Mouse (Mus musculus): Measurements from ENCODE around the gene Grb7.
A peak's percentile ranks its signal among the peaks of the same experiment; 100 is the strongest.

Gene Grb7

GRCm38 (mm10) chr11:98446213-98446561 is at the start of gene Grb7:
Gene Grb7, plus strand, starts transcription at chr11:98446394.
- no peak for DNase-seq (ENCODE audit: low read depth, low spot score)

- no peak for DNase-seq (ENCODE audit: low read depth, low spot score)
These were observed 48.2 kb upstream of the Grb7 start for GRCm38 (mm10) chr11:98397946-98398345.

DNA sequence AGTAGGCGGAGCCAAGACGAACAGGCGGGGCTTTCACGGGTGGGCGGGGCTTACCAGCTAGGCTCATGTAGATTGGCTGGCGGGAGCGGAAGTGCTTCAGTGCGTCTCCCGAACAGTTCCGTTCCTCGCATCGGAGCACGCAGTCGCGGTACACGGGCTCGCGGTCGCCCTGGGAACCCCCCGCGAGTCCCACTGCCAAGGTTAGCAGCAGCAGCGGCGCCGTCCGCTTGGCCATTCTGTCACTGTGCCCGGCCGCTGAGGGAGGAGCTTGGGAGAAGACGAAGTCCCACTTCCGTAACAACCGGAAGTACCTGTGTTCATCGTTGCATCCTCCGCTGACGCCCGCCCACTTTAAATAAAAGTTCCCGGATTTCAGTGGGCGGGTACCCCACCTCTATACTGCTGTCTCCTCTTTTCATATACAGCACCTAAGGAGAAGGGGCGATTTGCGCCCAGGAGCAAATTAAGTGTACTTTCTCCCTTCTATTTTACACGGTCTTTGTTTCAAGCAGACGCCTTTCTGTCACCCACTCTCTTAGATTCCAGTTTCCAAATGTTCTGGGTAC is 46.0 kb upstream of the Grb7 start, which contains the start of gene Pgap3:
Gene Pgap3, minus strand, starts transcription at position 330 of the 566 bp plus-strand sequence.
- DNase-seq (ENCODE audit: low read depth, low spot score): peak; percentile 81

DNA sequence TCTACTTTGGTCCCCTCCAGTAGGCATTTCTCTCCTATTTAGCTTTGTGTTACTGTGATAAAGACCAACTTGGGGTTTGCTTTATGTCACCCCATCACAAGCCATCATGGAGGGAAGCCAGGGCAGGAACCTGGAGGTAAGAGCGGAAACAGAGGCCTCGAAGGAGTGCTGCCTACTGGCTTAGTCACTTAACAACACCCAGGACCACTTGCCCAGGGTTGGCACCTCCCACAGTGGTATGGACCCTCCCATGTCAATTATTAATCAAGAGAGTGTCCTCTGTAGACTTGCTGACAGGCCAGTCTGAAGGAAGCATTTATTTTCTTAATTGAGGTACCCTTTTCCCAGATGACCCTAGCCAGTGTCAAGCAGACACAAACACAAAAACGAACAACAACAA is 45.4 kb upstream of the Grb7 start:
- no peak for DNase-seq (ENCODE audit: low read depth, low spot score)

DNA sequence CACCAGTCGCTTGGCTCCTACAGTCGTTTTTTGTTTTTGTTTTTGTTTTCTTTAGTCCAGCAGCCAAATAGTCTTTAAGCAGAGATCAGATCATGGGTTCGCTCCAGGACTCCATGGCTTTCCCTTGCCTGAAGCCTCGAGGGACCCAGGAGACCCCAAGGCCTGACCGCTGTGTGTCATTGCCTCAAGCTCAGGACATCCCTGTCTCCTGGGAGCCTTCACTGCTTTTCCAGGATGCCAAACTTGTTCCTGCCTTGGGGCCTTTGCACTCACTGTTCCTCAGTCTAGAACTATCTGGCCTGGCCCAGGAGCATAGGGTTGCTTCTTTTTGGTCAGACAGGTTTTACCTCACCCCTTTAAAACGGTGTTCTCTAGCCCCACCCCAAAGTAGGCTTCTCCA is 39.6 kb upstream of the Grb7 start:
- DNase-seq (ENCODE audit: low read depth, low spot score): no peak

DNA sequence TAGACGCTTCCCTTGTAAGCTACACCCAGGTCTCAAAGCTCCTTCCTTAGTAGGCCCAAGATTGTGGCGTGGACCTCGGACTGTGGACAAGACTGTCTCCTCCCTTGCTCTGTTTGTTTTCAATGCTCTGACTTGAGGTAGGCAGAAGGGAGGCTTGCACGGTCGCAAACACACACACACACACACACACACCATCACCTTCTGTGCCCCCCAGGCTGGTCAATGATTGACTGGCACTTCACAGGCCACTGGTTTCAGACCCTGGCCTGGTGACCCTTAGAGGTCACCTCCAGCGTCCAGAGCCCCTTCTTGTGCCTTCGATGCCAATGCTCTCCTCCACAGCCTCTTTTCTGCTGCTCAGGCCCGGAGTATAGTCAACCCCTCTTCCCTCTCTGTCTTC is 37.3 kb upstream of the Grb7 start:
- DNase-seq (ENCODE audit: low read depth, low spot score): no peak

DNA sequence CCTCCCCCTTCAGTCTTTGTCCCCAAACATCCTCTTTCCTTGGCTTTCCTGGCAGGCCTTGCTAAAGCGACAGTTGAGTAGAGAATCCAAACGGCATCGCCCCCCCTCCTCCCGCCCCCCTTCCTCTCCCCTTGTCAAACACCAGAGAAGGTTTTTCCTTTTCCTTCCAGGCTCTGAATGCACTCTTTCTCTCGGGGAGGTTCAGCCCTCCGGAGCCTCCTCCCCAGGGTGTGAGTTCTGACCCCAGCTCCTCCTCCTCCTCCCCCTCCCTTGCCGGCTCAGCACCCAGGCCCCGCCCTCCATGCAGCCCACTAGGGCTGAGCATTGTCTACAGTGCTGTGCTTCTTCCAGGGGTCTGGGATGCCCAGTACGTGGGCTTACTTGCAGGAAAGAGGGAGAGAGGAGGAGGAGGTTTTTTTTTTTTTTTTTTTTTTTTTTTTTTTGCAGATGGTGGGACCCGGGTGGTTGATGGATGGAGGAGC is 36.8 kb upstream of the Grb7 start:
- no peak for DNase-seq (ENCODE audit: low read depth, low spot score)

- DNase-seq (ENCODE audit: low read depth, low spot score): no peak
These were observed 33.9 kb upstream of the Grb7 start, which contains the start of gene Erbb2 for GRCm38 (mm10) chr11:98412273-98412796. Gene Erbb2, plus strand, starts transcription at chr11:98412470.

GRCm38 (mm10) chr11:98412797-98413301 is 33.3 kb upstream of the Grb7 start:
- no peak for DNase-seq (ENCODE audit: low read depth, low spot score)

- DNase-seq (ENCODE audit: low read depth, low spot score): no peak
These were observed 32.5 kb upstream of the Grb7 start for GRCm38 (mm10) chr11:98413731-98414130.

GRCm38 (mm10) chr11:98414162-98414561 is 32.0 kb upstream of the Grb7 start:
- DNase-seq (ENCODE audit: low read depth, low spot score): no peak

DNA sequence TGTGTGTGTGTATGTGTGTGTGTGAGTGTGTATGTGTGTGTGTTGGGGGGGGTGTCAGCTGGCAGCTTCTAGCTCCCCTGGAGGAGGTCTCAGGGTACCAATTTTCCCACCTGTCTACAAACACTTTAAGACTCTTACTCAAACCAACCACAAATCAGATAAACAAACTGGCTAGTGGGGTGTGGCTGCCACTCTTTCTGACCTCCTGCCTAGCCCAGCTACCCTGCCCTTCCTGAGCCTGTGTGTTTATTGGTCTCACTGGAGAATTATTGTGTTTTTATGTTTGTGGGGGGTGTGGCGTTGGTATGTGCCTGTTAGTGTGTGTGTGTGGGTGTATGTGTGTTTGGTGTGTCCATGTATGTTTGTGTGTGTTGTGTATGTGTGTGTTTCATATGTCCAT is 29.1 kb upstream of the Grb7 start:
- DNase-seq (ENCODE audit: low read depth, low spot score): no peak

GRCm38 (mm10) chr11:98418273-98418672 is 27.9 kb upstream of the Grb7 start:
- no peak for DNase-seq (ENCODE audit: low read depth, low spot score)

DNA sequence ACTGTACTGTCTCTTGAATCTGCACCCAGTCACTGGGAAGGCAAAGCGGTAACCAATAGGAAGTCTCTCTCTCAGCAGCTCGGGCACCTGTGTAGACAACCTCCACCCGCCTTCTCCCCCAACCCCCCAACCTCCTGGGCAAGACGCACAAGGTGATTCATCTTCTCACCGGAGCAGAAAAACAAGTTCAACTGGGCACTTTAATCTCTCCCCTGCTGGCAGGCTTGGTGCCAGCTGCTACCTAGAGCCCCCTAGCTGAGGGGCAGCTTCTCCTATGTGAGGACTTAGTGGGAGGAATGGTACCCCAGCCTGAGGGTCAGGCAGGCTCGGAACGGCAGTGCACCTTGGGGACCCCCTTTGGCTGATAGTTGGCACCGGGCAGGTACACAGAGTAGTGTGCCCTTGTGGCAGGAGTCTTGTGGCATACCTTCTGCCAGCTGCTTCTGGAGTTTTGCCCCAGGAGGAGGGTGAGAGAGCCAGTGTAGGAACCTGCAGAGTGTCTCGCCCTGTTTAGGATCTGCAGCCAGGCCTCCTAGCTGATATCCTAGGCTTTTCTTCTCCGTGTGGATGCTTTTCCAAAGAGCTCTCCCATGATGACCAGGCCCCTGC is 27.2 kb upstream of the Grb7 start:
- no peak for DNase-seq (ENCODE audit: low read depth, low spot score)

GRCm38 (mm10) chr11:98426592-98426991 is 19.6 kb upstream of the Grb7 start:
- DNase-seq (ENCODE audit: low read depth, low spot score): no peak

DNA sequence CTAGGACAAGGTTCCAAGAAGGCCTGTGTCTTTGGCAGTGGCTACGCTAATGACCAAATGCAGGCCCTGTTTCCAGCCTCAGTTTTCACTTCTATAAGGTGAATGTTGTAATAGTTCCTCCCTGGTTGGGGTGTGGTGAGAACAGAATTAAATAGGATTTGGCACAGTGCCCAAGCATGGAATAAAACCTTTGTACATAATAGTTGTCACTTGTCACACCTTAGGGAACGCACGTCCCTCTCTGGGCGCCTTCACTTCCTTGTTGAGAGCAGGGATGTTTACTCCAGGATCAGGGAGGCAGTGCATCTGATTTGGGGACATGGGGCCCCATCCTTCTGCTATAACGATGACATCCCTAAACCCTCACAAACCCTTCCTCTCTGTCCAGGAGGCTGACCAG is 17.8 kb upstream of the Grb7 start:
- DNase-seq (ENCODE audit: low read depth, low spot score): no peak

- DNase-seq (ENCODE audit: low read depth, low spot score): no peak
These were observed 14.3 kb upstream of the Grb7 start for GRCm38 (mm10) chr11:98431743-98432502.

DNA sequence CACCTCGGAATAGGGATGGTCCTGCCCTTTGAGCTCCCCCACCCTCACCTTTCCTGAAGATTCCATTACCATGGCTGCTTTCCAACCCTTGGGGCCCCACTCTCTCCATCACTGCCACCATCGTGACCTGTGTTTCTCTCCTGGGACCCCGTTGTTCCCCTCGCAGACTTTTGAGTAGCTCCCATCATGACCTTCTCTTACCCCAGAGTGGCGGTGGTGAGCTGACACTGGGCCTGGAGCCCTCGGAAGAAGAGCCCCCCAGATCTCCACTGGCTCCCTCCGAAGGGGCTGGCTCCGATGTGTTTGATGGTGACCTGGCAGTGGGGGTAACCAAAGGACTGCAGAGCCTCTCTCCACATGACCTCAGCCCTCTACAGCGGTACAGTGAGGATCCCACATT is 10.5 kb upstream of the Grb7 start:
- DNase-seq (ENCODE audit: low read depth, low spot score): no peak

DNA sequence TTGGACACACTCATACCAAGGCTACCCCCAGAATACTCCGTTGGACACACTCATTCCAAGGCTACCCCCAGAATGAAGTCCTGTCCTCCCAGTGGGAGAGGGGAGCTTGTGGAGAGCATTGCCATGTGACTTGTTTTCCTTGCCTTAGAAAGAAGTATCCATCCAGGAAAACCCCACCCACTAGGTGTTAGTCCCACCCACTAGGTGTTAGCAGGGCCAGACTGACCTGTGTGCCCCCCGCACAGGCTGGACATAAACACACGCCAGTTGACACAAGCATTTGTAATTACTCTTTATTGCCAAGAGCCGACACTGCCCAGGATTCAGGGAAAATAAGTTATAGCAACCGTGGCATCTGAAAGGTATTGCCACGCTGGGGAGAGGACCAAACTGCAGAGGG is 8.8 kb upstream of the Grb7 start:
- DNase-seq (ENCODE audit: low read depth, low spot score): no peak

DNA sequence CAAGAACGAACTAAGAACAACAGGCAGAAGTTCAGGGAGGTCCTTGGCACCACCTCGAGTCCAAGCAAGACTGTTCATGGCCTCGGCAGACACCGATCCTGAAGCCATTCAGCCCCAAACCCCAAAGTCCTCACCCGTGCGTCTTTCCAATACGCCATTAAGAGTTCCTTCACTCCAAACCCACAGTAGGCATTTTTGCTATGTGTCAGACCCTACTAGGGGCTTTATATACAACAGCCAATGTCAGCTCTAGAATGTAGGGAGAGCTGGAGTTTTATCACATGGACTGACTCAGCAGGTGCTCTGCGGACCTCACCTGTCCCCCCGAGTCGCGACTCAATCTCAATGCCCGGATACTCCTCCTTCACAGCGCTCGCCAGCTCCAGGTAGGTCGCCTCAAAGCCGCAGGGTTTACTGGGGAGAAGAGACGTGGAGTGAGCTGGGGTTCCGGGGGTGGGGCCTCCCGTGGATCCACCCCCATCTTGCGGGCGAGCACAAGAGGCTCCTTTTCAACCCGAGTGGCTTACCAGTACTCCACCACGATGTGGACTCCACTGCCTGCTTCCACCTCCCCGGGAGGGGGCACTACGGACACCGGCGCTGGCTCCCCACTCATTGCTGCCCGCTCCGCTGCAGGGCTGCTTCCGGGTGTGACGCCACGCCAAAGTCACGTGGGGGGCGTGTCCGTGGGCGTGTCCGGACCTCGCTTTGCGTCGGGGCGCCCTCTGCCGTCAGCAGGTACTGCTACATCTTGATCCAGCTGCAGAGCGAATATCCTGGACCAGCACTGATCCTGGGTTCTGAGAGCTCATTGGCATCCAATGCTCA is 7.6 kb upstream of the Grb7 start, which contains the start of gene Mien1:
Gene Mien1, minus strand, starts transcription at position 661 of the 828 bp plus-strand sequence.
- peak; percentile 81 for DNase-seq (ENCODE audit: low read depth, low spot score)

- no peak for DNase-seq (ENCODE audit: low read depth, low spot score)
These were observed 2.5 kb upstream of the Grb7 start for GRCm38 (mm10) chr11:98443688-98444087.
